Mouse (Mus musculus): ENCODE data around the gene Dlx2.

Dlx2 gene

DNA sequence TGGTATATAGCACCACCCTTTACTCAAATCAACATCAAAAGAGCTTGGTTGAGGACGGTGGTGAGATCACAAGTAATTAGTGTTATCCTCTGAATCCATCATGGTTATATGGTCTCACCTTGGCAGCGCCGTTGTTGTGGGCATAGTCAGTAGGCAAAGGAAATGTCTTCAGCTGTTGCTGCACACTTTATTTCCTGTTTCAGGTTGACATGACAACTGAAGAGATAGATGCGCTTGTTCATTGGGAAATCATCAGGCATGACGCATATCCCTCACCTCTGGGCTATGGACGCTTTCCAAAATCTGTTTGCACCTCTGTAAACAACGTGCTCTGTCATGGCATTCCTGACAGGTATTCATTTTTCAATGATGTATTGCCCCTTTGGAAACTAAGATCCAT, 35.3 kb downstream of the Dlx2 start:
- DNase-seq (ENCODE audit: low spot score in 2 of 2) = no peak

DNA sequence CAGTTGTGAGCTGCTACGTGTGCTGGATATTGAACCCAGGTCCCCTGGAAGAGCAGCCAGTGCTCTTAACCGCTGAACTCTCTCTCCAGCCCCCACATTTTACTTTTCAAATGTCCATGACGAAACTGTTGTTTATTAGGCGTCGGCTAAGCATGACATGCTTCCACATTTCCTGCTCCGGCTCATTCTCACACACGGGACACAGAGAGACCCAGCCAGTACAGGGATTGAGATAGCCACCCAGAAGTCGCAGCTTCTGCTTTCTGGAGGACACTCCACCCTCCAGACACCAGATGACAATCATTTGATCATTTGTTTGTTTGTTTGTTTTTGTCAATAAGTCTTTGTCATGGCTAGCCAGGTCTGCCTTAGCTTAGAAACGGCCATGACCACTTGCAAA, 41.7 kb downstream of the Dlx2 start:
- DNase-seq (ENCODE audit: low spot score in 2 of 2) = no peak

DNA sequence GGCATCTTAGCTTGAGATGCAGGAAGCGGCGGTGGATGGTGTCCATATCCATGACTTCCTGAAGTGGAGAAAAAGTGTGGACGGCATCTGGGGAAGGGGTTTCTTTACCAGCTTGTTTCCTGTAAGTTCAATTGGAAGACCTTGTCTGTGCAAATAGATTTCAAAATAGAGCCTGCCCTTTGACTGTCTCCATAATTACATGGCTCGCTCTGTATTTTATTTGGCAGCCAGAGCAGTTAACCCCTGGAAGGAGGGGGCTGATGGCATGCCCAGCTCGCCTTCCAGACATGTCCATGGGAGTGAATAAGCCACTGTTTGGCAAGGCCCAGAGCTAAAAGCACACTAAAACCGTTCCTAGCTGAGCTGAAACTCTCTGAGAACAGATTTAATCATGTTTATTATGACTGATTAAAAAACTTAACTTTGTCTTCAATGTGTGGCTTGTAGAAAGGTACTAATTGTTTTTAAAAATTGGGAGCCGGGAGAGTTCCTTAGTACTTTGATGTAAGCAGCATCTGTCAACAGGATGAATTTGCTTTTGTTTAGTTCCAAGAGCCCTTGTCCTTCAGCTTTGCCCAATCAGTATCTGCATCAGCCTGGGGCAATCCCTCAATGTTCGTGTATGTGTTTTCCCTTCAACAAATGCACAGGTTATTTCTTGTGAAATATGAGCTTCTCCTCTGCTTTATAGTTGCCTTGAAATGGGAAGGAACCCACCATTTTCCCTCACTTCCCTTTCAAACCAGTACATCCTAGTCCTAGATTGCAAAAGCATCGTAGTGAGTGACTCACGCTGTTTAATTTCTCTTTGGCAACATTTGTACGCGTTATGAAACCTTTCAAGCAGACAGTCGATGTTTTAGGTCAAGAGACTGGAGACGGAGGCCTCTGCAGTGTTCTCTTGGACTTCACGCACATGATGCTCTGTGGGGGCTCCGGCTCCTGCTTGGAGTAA, 47.0 kb downstream of the Dlx2 start:
- no peak for DNase-seq (ENCODE audit: low spot score in 2 of 2)

DNA sequence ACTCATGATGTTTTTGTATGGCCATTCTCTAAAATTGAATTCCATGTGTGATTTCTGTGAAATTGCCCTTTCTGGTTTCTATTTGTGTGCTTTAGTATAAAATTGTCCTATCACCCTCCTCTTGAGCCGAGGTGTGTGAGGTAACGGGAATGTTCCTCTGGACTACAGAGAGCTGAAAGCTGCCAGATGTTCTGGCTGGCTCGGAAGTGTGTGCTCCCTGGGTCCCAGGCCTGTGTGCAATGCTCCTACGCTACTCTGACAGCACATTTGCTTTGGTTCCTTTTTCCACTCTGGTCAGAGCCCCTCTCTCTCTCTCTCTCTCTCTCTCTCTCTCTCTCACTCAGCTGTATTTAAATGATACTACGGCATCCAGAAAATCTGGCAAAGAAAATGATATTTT, 49.4 kb downstream of the Dlx2 start:
- DNase-seq (ENCODE audit: low spot score in 2 of 2) = no peak

DNA sequence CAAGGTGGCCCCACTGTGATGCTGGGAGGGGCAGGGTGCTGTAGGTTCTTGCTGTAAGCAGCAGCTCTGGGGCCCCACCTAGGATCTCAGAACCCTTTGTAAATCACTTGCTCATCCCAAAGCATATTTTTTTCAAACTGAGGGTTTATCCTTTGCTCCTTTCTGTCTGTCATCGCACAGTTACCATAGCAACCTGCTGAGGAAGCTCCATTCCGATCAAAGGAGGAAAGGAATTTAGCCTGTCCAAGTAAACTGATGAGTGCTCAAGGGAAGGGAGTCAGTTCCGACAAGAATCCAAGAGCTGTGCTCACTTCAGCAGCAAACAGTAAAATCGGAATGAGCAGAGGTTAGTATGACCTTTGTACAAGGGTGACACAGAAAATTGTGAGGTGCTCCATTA, 51.6 kb downstream of the Dlx2 start:
- DNase-seq (ENCODE audit: low spot score in 2 of 2) = no peak

DNA sequence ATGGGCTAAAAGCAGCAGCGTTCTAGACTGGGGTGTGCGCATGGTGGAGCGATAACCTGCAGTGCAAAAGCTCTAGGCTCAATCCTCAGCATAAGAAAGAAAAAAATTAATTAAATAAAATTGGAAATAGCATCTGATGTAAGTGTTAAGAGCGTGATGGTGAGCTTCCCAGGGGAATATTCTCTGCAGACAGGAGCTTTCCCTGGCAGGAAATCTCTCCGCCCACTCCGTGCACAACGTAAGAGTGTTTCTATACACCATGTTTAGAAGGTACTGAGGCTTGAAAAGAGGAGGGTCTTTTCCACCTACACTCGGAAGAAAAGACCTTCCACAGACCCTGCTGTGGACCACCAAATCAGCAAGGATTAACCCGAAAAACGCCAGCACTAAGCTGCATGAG, 52.1 kb downstream of the Dlx2 start:
- no peak for DNase-seq (ENCODE audit: low spot score in 2 of 2)
